Mouse (Mus musculus) megakaryocyte, embryonic 14.5 days (primary cell): Measurements from ENCODE around the gene Minpp1. TPM values are rescaled to one million over a fixed set of nuclear protein-coding genes. Genes with fewer than 3 reads are reported as not detected.
A peak's percentile ranks its signal among the peaks of the same experiment; 100 is the strongest.

Experiments
- H3K27me3 ChIP-seq: replicated peaks from 2 replicates; pipeline ENCODE3; 2012; ENCODE audit warnings: inconsistent platforms
- H3K36me3 ChIP-seq: replicated peaks from 2 replicates; pipeline ENCODE3; 2012; ENCODE audit warnings: low read length, inconsistent platforms, mixed read lengths
- H3K4me1 ChIP-seq: 2 replicates; pipeline ENCODE4 v1.6.1; 2012; ENCODE audit warnings: inconsistent platforms
- H3K4me3 ChIP-seq: replicated peaks from 2 replicates; pipeline ENCODE3; 2012; ENCODE audit warnings: moderate library complexity, mild to moderate bottlenecking, inconsistent platforms
- H3K9me3 ChIP-seq: 2 replicates; pipeline ENCODE4 v1.6.1; 2012; ENCODE audit warnings: inconsistent platforms
- FLI1 ChIP-seq: IDR thresholded peaks from 2 replicates; pipeline ENCODE4 v1.6.1; 2012; ENCODE audit warnings: low read length, inconsistent platforms, mixed read lengths
- GATA1 ChIP-seq: IDR thresholded peaks from 3 replicates; pipeline ENCODE4 v1.6.1; 2012; ENCODE audit warnings: mixed read lengths, low read length, inconsistent platforms, borderline replicate concordance
- polyA plus RNA-seq: library from polyadenylated mRNA; stranded (reverse); fragments of >175 nt; gene quantifications from 2 replicates; pipeline ENCODE4 v1.2.3, GENCODE M21; 2012; ENCODE audit warnings: low replicate concordance; ENCODE audit not compliant: insufficient read depth

Gene Minpp1
- polyA plus RNA-seq, 1 experiment = 41.2 TPM

DNA sequence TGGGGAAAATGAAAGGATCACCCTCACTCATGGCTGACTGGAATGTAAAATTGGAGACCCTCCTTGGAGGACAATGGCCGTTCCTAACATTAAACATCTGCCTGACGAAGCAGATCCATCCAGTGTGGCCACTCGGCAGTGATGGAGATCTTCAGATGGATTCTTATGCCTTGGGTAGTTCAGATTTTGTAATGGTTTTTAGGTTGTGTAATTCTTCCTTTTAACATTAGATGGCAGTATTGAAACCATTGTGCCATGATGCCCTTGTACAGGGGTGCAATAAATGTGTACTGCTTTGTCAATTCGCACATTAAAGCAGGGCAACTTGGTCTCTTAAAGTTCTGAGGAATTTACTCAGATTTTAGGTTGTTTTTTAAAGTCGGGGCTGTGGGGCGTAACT lies 15.8 kb downstream of the Minpp1 start:
- H3K4me1 ChIP-seq = no peaks in the 10 kb centered on the region
- no peaks in the 10 kb centered on the region for H3K9me3 ChIP-seq
- H3K4me3 ChIP-seq = no peak overlapping the region
- peaks cover 76% of the 10 kb centered on the region for H3K36me3 ChIP-seq
- no peaks in the 10 kb centered on the region for H3K27me3 ChIP-seq
- no peak for TF ChIP-seq GATA1
- no peak for TF ChIP-seq FLI1

DNA sequence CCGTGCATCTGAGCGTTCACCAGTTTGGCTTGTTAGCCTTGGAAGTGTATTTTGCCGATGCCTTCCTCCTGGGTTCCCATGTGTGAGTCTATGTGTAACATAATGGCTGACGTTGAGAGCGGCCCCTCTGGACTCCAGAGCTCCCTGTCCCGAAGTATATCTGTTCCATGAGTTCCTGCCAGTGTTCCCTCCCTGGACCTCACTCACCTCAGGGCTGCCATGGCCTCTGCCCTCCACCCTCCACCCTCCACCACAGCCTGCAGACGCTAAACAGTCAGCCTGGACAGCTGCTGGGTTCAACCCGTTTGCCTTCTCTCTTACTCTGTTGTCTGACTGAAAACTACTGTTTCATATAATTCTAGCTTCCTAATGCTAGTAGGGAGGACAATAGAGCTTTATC lies 20.5 kb downstream of the Minpp1 start:
- Histone ChIP-seq H3K36me3 (peaks cover 74% of the 10 kb centered on the region), H3K4me1 (peaks cover 20% of the 10 kb centered on the region), H3K4me3 (no peak overlapping the region), H3K9me3 (no peaks in the 10 kb centered on the region), H3K27me3 (no peaks in the 10 kb centered on the region)
- TF ChIP-seq FLI1 = no peak
- no peak for TF ChIP-seq GATA1

DNA sequence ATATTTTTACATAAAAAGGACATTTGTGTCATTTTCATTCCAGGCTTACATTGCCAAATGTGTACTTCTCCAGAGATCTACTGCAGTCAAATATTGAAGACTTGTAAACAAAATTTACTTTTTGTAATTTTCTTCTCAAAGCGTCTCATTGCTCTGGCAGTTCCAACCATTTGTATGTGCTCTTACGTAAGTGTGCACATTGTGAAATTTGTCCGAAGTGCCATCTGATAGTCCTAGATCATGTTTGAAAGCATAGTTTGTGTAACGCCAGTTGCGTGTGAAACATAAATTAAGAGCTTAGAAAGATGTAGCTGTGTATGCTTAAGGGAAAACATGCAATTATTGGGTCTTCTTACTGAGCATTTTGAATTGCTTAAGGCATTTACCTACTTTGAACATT lies 20.9 kb downstream of the Minpp1 start:
- peaks cover 20% of the 10 kb centered on the region for H3K4me1 ChIP-seq
- H3K9me3 ChIP-seq = no peaks in the 10 kb centered on the region
- H3K4me3 ChIP-seq = no peak overlapping the region
- no peaks in the 10 kb centered on the region for H3K27me3 ChIP-seq
- TF ChIP-seq FLI1 = no peak
- no peak for TF ChIP-seq GATA1
- peaks cover 73% of the 10 kb centered on the region for H3K36me3 ChIP-seq

DNA sequence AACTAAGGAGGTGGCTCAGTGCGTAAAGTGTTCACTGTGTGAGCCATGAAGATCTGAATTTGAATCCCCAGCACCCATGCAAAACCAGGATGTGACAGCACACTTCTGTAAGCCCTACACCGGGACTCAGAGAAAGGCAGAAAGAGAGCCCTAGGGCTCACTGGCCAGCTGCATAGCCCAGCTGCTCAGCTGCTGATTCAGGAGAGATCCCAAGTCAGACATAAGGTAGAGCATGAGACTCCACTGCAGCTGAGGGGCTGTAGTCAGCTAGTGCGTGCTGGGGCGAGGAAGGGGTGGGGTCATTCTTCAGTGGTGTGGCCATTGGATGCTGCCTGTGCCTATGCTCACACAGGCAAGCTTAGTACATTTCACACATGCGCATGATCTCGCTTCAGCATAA lies 21.5 kb downstream of the Minpp1 start:
- H3K36me3 ChIP-seq = peaks cover 77% of the 10 kb centered on the region
- TF ChIP-seq FLI1 = no peak
- no peak for TF ChIP-seq GATA1
- H3K4me3 ChIP-seq = no peak overlapping the region
- peaks cover 3% of the 10 kb centered on the region; the same call in 1 of the 2 replicates for H3K9me3 ChIP-seq
- peaks cover 20% of the 10 kb centered on the region for H3K4me1 ChIP-seq
- H3K27me3 ChIP-seq = no peaks in the 10 kb centered on the region

DNA sequence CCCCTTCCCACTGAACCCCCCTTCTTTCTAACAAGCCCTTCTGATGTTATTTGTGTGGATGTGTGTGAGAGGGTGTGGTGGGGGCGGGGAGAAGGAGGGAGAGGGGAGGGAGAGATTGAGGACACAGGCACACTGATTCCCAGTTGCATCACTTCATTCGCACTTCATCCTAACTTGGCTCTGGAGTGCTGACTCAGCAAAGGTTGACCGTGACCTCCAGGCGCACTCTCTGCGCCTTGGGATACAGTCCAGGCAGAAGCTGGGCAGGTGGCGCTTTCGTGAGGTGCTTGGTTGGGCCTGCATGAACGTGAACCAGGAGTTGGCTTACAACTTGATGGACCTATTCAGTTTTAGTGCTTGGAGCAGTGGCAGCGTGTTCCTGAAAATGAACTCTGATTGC lies 22.0 kb downstream of the Minpp1 start:
- H3K4me3 ChIP-seq = no peak overlapping the region
- H3K4me1 ChIP-seq = peaks cover 20% of the 10 kb centered on the region
- H3K36me3 ChIP-seq = peaks cover 81% of the 10 kb centered on the region
- H3K27me3 ChIP-seq = no peaks in the 10 kb centered on the region
- H3K9me3 ChIP-seq = peaks cover 4% of the 10 kb centered on the region; the same call in 1 of the 2 replicates
- TF ChIP-seq FLI1 (no peak), GATA1 (no peak)

DNA sequence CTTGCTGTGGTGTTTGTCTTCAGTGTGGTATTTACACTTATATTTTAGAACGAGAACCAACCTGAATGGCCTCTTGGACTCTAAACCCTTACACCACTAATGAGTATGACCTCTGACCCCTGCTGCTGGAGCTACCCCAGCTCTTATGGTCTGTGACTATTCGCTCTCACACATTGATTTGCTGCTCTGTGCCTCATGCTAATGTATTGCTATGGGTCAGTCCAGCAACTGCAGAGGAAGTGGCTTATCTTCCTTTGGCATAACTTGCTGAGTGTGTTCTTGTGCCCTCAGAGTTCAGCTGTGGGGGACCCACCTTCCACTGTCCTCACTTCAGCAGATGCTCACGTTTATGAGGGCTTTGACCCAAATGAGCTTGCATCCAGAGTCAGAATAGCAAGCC lies 24.7 kb downstream of the Minpp1 start:
- Histone ChIP-seq H3K9me3 (peaks cover 4% of the 10 kb centered on the region; the same call in 1 of the 2 replicates), H3K36me3 (peaks cover 90% of the 10 kb centered on the region), H3K4me3 (peak overlapping the region; percentile 8), H3K4me1 (peaks cover 20% of the 10 kb centered on the region), H3K27me3 (no peaks in the 10 kb centered on the region)
- TF ChIP-seq GATA1 = no peak
- no peak for TF ChIP-seq FLI1

DNA sequence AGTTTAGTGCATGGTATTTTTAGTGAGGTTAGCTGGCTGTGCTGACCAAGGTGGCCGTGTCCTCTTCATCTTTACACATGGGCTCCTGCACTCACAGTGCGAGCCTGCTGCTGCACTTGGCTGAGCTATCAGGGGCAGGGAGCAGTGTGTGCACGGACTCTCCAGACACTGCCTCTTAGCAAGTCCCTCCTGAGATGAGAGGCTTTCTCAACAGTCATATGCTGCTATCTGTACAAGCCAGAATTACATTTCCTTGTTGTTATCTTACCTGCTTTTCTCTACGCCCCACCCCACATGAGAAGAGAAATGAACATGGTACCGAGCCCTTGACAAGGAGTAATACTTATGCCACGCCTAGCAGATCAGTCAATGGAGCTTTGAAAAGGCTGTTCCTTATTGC lies 25.4 kb downstream of the Minpp1 start:
- peaks cover 90% of the 10 kb centered on the region for H3K36me3 ChIP-seq
- no peak for TF ChIP-seq GATA1
- H3K27me3 ChIP-seq = no peaks in the 10 kb centered on the region

DNA sequence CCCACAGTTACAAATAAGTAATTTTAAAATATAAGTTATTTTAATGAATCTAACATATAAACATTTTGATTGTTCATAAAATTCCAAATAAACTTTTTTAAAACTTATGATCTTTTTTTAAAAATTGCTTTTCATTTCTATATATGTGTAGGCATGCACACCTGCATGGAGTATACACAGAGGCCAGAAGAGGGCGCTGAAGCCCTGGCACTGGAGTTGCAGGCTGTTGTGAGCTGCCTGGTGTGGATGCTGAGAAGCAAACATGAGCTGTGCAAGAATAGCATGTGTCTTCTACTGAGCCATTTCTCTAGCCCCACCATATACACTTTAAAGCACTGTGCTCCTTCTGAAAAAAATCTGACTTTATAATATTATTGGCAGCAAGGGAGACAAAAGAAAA lies 26.9 kb downstream of the Minpp1 start:
- Histone ChIP-seq H3K4me3 (no peak overlapping the region), H3K36me3 (peaks cover 85% of the 10 kb centered on the region), H3K4me1 (peaks cover 15% of the 10 kb centered on the region), H3K27me3 (no peaks in the 10 kb centered on the region), H3K9me3 (peaks cover 4% of the 10 kb centered on the region; the same call in 1 of the 2 replicates)
- TF ChIP-seq FLI1 (no peak), GATA1 (no peak)

More for the DNA sequence above, 25.4 kb downstream of the Minpp1 start:
- Histone ChIP-seq H3K4me3 (no peak overlapping the region), H3K4me1 (peaks cover 20% of the 10 kb centered on the region), H3K9me3 (peaks cover 4% of the 10 kb centered on the region; the same call in 1 of the 2 replicates)

DNA sequence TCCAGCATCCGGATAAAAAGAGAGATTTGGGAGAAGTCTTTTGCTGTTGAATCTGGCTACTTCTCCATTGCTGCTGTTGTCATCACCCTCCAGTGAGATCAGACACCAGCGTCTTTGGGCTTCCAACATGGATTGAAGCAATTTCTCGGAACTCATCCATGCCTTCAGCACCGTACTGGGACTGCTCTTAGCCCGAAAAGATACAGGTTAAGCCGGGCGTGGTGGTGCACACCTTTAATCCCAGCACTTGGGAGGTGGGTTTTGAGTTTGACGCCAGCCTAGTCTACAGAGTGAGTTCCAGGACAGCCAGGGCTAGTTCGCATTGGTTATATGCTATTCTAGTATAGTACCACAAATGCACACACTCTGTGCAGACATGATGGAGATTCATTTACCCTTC lies 31.0 kb downstream of the Minpp1 start:
- no peaks in the 10 kb centered on the region for H3K27me3 ChIP-seq
- peaks cover 8% of the 10 kb centered on the region for H3K9me3 ChIP-seq
- H3K4me1 ChIP-seq = peaks cover 8% of the 10 kb centered on the region
- peaks cover 60% of the 10 kb centered on the region for H3K36me3 ChIP-seq
- H3K4me3 ChIP-seq = no peak overlapping the region
- no peak for TF ChIP-seq GATA1

DNA sequence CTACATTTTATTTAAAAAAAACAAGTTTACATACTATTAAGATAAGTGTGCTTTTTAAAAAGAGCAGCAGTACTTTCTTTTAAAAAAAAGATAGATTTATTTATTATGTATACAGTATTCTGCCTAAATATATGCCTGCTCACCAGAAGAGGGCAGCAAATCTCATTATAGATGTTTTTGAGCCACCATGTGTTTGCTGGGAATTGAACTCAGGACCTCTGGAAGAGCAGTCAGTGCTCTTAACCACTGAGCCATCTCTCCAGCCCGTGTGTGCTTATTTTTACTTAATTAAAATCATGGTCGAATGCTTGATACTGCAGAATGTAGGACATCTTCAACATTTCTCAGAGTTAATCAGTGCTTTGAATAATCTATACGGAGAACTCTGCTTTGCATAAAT lies 35.9 kb downstream of the Minpp1 start:
- TF ChIP-seq FLI1 (no peak), GATA1 (no peak)
- H3K4me3 ChIP-seq = no peak overlapping the region
- no peaks in the 10 kb centered on the region for H3K27me3 ChIP-seq

DNA sequence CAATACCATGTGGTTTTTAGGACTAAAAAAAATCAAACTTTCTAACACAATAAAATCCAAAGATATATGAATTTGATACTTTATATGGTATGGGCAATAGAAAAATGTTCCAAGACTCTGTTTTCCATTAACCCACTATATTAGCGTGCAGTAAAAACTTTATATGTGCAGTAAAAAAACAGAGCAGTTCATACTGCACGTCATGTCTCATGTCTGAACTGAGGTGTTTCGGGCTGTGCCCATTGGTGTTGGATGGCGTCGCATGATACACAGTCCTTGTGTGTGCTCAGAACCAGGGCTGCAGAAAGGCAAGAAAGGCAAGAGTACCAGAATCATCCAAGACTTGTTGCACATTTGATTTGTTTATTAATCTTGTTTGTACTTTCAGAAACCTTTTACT lies 36.7 kb downstream of the Minpp1 start:
- H3K27me3 ChIP-seq = no peaks in the 10 kb centered on the region
- H3K4me1 ChIP-seq = peaks cover 40% of the 10 kb centered on the region
- no peak for TF ChIP-seq FLI1
- no peak for TF ChIP-seq GATA1
- H3K4me3 ChIP-seq = no peak overlapping the region
- H3K9me3 ChIP-seq = peaks cover 4% of the 10 kb centered on the region
- peaks cover 8% of the 10 kb centered on the region for H3K36me3 ChIP-seq

More for the DNA sequence above, 35.9 kb downstream of the Minpp1 start:
- Histone ChIP-seq H3K36me3 (peaks cover 14% of the 10 kb centered on the region), H3K9me3 (peaks cover 4% of the 10 kb centered on the region), H3K4me1 (peaks cover 39% of the 10 kb centered on the region)
